Mouse (Mus musculus) cerebellum, adult 2 months (tissue): ENCODE measurements at regions not wholly inside any gene's neighbourhood (a gene's known extent, or its start where the extent isn't known, plus 50 kb on each side); places are given as distances from the start of the nearest gene placed in this dataset.

Experiments used
- CTCF ChIP-seq: fragments of 200-500 bp; IDR thresholded peaks from 2 replicates; pipeline ENCODE4 v1.5.1; 2011; ENCODE audit warnings: low read depth, mild to moderate bottlenecking, control low read depth, low read length, moderate library complexity, borderline replicate concordance; ENCODE audit not compliant: insufficient read depth
- POLR2A ChIP-seq: fragments of 200-500 bp; IDR thresholded peaks from 2 replicates; pipeline ENCODE4 v1.6.1; 2011; ENCODE audit warnings: low read length, control low read depth, borderline replicate concordance; ENCODE audit not compliant: insufficient read depth

DNA sequence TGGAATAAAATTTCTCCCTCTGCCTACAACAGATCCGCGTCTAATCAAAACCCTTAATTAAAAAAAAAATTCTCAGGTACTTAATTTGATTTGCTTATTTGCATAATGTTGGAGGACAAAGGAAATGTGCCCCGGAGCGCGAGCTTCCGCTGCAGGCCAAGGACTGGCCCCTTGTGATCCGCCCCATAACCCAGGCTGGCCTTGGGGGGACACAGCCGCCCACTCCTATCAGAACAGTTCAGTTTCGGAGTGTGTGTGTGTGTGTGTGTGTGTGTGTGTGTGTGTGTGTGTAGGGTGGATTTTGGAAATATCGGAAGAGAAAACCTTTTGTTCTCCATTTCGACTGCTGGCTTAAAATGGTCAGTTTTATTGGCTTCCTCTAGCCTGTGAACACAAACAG, 51.9 kb upstream of the Mki67 start:
- no peak for TF ChIP-seq POLR2A
- TF ChIP-seq CTCF, result no peak
